Mouse (Mus musculus) C2C12 (cell line): ENCODE measurements around the gene Glrp1.

Experiments
- CEBPB ChIP-seq: IDR thresholded peaks from one replicate; pipeline ENCODE4 v1.6.1; 2011; ENCODE audit warnings: low read depth, mild to moderate bottlenecking, control low read depth, moderate library complexity
- CTCF ChIP-seq: IDR thresholded peaks from one replicate; pipeline ENCODE4 v1.5.1; 2011; ENCODE audit not compliant: control insufficient read depth, insufficient read depth, insufficient read length
- MAX ChIP-seq: IDR thresholded peaks from one replicate; pipeline ENCODE4 v1.6.1; 2011; ENCODE audit warnings: mild to moderate bottlenecking, control low read depth
- MYOD1 ChIP-seq: IDR thresholded peaks from one replicate; pipeline ENCODE4 v1.6.1; 2011; ENCODE audit warnings: low read depth; ENCODE audit not compliant: control insufficient read depth, insufficient read length
- MYOG ChIP-seq: IDR thresholded peaks from one replicate; pipeline ENCODE4 v1.6.1; 2011; ENCODE audit not compliant: control insufficient read depth, insufficient read length; ENCODE audit errors: extremely low read depth
- USF1 ChIP-seq: IDR thresholded peaks from one replicate; pipeline ENCODE4 v1.6.1; 2011; ENCODE audit warnings: low read depth, mild to moderate bottlenecking, control low read depth, moderate library complexity

DNA sequence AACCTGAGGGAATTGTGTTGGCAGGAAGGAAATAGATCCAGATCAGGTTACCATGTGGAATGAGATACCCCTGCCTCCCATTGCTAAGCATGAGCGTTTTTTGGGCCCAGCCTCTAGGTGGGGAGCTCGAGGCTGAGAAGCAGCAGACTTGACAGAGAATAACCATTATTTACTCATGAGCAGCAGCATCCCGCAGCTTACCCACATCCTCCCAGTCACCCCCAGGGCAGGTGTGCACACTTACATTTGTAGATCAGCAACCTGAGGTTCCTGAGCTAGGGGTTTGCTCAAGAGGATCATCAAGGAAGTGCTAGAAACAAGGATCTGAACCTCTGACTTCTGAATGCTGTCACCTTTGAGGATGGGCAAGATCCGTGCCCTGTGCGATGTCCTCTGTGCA is 3.5 kb downstream of the Glrp1 start:
- TF ChIP-seq MAX (no peak), CTCF (no peak), MYOG (no peak), USF1 (no peak), MYOD1 (no peak), CEBPB (no peak)
